Mouse (Mus musculus): Measurements from ENCODE around the gene Eprs. TPM values are rescaled to one million over a fixed set of nuclear protein-coding genes. Genes with fewer than 3 reads are reported as not detected.

Eprs gene
- polyA plus RNA-seq, 1 experiment from 2014 or later, result 46.6 TPM

DNA sequence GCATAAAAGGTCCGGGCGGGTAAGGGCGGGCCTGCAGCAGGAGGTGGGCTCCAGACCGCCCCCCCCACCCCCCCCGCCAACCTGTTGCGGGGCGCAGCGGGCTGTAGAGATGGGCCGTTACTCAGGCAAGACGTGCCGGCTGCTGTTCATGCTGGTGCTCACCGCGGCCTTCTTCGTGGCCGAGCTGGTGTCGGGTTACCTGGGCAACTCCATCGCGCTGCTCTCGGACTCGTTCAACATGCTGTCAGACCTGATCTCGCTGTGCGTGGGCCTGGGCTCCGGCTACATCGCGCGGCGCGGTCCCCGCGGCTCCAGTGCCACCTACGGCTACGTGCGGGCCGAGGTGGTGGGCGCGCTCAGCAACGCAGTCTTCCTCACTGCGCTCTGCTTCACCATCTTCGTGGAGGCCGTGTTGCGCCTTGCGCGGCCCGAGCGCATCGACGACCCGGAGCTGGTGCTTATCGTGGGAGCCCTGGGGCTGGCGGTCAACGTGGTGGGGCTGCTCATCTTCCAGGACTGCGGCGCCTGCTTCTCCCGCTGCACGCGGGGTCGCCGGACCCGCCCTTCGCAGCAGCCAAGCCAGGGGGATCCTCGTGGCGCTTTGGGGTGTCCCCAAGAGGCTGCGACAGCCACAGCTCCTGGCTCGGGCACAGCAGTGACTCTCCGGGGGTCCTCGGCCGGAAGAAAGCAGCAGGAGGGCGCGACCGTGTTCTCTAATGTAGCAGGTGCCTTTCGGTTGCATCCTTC, 92.3 kb downstream of the Eprs start:
- DNase-seq (ENCODE audit: low spot score) (no peak), ATAC-seq (0 out of 2 replicates have a peak, but pooled peaks have one; percentile 8)
- H3K9ac ChIP-seq (replicated peaks; ENCODE audit: low read depth), result no peak overlapping the region

DNA sequence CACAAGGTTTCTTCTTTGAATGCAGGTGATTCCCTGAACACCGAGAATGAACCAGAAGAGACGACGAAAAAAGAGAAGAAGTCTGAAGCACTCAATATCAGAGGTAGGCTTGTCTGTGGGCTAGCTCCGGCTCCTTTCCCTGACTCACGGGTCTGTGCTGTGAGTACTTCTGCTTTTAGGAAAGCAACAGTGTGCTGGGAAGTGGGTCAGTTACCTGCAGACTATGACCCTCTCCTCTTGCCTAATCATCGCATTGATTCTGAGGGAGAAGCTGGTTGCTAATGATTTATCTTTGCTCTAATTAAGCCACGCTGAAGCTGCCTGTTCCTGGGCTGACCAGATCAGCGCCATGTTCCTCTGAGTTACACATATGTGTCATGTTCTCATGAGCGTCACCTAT, 93.5 kb downstream of the Eprs start:
- WGBS, result 80% methylated on average over 9 of the region's 9 CpGs

More for the DNA sequence above, 92.3 kb downstream of the Eprs start:
- Histone ChIP-seq H3K4me3 (ENCODE audit: low read depth, low read length) (peak overlapping the region; percentile 35), H3K4me2 (replicated peaks; ENCODE audit: low read depth, low read length) (peak overlapping the region; percentile 57), H3K9me3 (ENCODE audit: low read length) (no peaks in the 10 kb centered on the region), H3K27ac (ENCODE audit: low read length) (no peak overlapping the region), H3K27me3 (replicated peaks; ENCODE audit: insufficient read depth, low read length) (peaks cover 26% of the 10 kb centered on the region), H3K4me1 (ENCODE audit: insufficient read depth, low read depth, low read length) (0 out of 2 replicates have a peak, but pooled peaks cover 4% of the 10 kb centered on the region), H3K36me3 (ENCODE audit: insufficient read depth, low read length) (no peaks in the 10 kb centered on the region)
- TF ChIP-seq CTCF (IDR thresholded peaks at IDR 0.05), result no peak
- TF ChIP-seq EP300 (IDR thresholded peaks at IDR 0.05), result no peak
- under 1% methylated on average over 63 of the region's 71 CpGs for WGBS

DNA sequence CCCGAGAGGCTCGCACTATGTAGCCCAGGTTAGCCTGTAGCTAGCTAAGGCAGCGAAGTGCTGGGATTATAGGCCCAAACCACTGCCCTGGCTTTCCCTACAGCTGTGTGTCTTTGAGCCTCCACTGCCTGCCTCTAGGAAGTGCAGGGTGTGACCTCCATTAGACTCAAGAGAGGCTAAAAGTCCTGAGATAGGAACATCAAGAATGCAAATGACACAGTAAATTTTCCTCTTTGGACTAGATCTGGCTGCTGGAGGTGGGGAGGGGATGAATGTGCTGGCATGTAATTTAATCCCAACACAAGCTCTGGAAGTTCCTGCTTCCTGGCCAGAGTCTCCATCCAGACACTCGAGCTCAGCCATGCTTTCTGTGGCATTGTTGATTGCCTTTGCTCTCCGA, 97.3 kb downstream of the Eprs start:
- H3K27me3 ChIP-seq (replicated peaks; ENCODE audit: insufficient read depth, low read length), result peaks cover 18% of the 10 kb centered on the region
- no peak overlapping the region for H3K4me3 ChIP-seq (ENCODE audit: low read depth, low read length)
- 0 out of 2 replicates have a peak, but pooled peaks cover 2% of the 10 kb centered on the region for H3K4me1 ChIP-seq (ENCODE audit: insufficient read depth, low read depth, low read length)
- DNase-seq (ENCODE audit: low spot score) (no peak), ATAC-seq (no peak)
- H3K9me3 ChIP-seq (ENCODE audit: low read length), result no peaks in the 10 kb centered on the region
- WGBS, result 79% methylated on average over 5 of the region's 5 CpGs
- no peaks in the 10 kb centered on the region for H3K36me3 ChIP-seq (ENCODE audit: insufficient read depth, low read length)
- H3K9ac ChIP-seq (replicated peaks; ENCODE audit: low read depth), result no peak overlapping the region
- no peak overlapping the region for H3K27ac ChIP-seq (ENCODE audit: low read length)
- TF ChIP-seq EP300 (IDR thresholded peaks at IDR 0.05) (no peak), CTCF (IDR thresholded peaks at IDR 0.05) (no peak)
- no peak overlapping the region for H3K4me2 ChIP-seq (replicated peaks; ENCODE audit: low read depth, low read length)

More for the DNA sequence above, 93.5 kb downstream of the Eprs start:
- no peak for TF ChIP-seq CTCF (IDR thresholded peaks at IDR 0.05)
- no peak for TF ChIP-seq EP300 (IDR thresholded peaks at IDR 0.05)
- Histone ChIP-seq H3K4me1 (ENCODE audit: insufficient read depth, low read depth, low read length) (0 out of 2 replicates have a peak, but pooled peaks cover 4% of the 10 kb centered on the region), H3K4me3 (ENCODE audit: low read depth, low read length) (no peak overlapping the region), H3K9me3 (ENCODE audit: low read length) (no peaks in the 10 kb centered on the region), H3K9ac (replicated peaks; ENCODE audit: low read depth) (no peak overlapping the region), H3K4me2 (replicated peaks; ENCODE audit: low read depth, low read length) (no peak overlapping the region), H3K36me3 (ENCODE audit: insufficient read depth, low read length) (no peaks in the 10 kb centered on the region), H3K27ac (ENCODE audit: low read length) (no peak overlapping the region), H3K27me3 (replicated peaks; ENCODE audit: insufficient read depth, low read length) (peaks cover 26% of the 10 kb centered on the region)
- ATAC-seq (no peak), DNase-seq (ENCODE audit: low spot score) (no peak)

DNA sequence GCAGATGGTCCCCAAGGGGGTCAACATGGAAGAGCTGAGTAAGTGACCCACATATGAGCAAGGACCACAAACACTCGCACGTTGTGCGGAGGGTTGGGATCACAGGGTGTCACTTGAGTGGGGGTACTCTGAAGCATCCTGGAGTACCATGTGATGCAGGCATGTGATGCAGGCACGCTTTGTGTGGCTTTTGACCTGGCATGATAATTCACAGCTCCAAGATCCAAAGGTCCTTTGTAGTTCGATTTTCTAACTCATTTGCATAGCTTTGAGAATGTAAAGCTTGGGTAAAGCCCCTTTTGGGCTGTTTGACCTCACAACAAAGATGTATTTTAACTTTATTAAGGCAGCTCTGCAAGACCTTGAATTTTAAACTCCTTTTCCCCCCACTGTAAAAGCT, 100.0 kb downstream of the Eprs start:
- H3K9ac ChIP-seq (replicated peaks; ENCODE audit: low read depth), result no peak overlapping the region
- H3K27ac ChIP-seq (ENCODE audit: low read length), result no peak overlapping the region
- DNase-seq (ENCODE audit: low spot score) (no peak), ATAC-seq (no peak)
- no peaks in the 10 kb centered on the region for H3K27me3 ChIP-seq (replicated peaks; ENCODE audit: insufficient read depth, low read length)
- no peaks in the 10 kb centered on the region for H3K4me1 ChIP-seq (ENCODE audit: insufficient read depth, low read depth, low read length)
- no peaks in the 10 kb centered on the region for H3K9me3 ChIP-seq (ENCODE audit: low read length)
- no peak overlapping the region for H3K4me2 ChIP-seq (replicated peaks; ENCODE audit: low read depth, low read length)
- H3K4me3 ChIP-seq (ENCODE audit: low read depth, low read length), result no peak overlapping the region
- no peak for TF ChIP-seq EP300 (IDR thresholded peaks at IDR 0.05)
- no peak for TF ChIP-seq CTCF (IDR thresholded peaks at IDR 0.05)
- 51% methylated on average over 5 of the region's 5 CpGs for WGBS
- no peaks in the 10 kb centered on the region for H3K36me3 ChIP-seq (ENCODE audit: insufficient read depth, low read length)

DNA sequence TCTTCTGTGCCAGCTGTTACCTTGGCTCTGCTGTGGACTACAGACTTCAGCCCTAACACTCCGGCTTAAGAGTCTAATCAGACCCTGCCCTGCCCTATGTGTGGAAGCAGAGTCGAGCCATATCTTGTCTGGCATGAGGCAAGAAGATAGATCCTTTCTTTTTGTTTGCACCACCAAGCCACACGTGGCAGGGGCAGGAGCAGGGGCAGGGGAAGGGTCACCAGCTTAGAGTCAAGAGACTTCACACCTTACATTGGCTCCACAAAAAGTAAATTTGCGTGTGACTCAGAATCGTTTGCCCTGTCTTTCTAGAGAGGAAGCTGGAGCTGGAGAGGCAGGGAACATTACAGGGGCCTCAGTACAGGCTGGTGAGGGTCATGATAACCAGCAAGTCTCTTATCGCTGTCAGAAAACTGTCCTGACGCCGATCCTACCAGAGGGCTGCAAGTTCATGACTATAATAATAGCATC, 106.7 kb downstream of the Eprs start:
- ATAC-seq (no peak), DNase-seq (ENCODE audit: low spot score) (no peak)
- H3K4me1 ChIP-seq (ENCODE audit: insufficient read depth, low read depth, low read length), result no peaks in the 10 kb centered on the region
- H3K4me3 ChIP-seq (ENCODE audit: low read depth, low read length), result no peak overlapping the region
- H3K27ac ChIP-seq (ENCODE audit: low read length), result no peak overlapping the region
- H3K4me2 ChIP-seq (replicated peaks; ENCODE audit: low read depth, low read length), result no peak overlapping the region
- no peaks in the 10 kb centered on the region for H3K36me3 ChIP-seq (ENCODE audit: insufficient read depth, low read length)
- TF ChIP-seq CTCF (IDR thresholded peaks at IDR 0.05) (no peak), EP300 (IDR thresholded peaks at IDR 0.05) (no peak)
- no peaks in the 10 kb centered on the region for H3K27me3 ChIP-seq (replicated peaks; ENCODE audit: insufficient read depth, low read length)
- H3K9ac ChIP-seq (replicated peaks; ENCODE audit: low read depth), result no peak overlapping the region
- WGBS, result 51% methylated on average over 8 of the region's 8 CpGs
- no peaks in the 10 kb centered on the region for H3K9me3 ChIP-seq (ENCODE audit: low read length)

DNA sequence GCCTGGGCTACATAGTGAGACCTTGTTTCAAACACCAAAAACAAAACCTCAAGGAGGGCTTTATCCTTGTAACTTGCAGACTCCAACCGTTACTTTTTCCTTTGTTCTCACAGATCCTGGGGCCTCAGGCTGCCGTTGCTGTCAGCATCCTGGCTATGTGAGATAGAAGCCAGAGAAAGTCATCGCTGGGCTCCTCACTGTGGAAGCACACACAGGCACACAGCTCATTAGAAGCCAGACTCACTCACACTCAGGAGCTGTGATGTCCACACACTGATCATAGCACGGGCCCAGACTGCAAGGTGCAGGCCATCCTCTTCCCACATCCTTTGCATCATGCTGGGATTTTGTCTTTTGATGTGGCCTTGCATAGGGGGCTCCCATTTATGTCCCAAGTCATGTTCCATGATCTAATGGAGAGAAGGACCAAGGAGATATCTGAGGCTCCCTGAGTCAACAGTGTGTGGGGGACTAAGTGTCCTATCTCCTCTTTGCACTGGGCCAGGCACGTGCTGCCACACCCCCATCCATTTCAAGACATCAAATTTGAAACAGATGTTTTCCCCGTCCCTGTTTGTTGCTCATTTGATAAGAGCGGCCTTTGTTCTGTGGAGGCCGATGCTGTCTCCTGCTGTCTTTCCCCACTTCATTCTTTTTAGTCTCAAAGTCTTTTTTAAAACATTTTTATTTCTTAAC, 109.3 kb downstream of the Eprs start:
- Histone ChIP-seq H3K4me2 (replicated peaks; ENCODE audit: low read depth, low read length) (no peak overlapping the region), H3K27me3 (replicated peaks; ENCODE audit: insufficient read depth, low read length) (no peaks in the 10 kb centered on the region), H3K9me3 (ENCODE audit: low read length) (no peaks in the 10 kb centered on the region), H3K36me3 (ENCODE audit: insufficient read depth, low read length) (no peaks in the 10 kb centered on the region), H3K4me1 (ENCODE audit: insufficient read depth, low read depth, low read length) (no peaks in the 10 kb centered on the region), H3K27ac (ENCODE audit: low read length) (no peak overlapping the region), H3K4me3 (ENCODE audit: low read depth, low read length) (no peak overlapping the region), H3K9ac (replicated peaks; ENCODE audit: low read depth) (no peak overlapping the region)
- ATAC-seq, result no peak; the same call in 1 of the 2 replicates
- 48% methylated on average over 8 of the region's 8 CpGs for WGBS
- no peak for DNase-seq (ENCODE audit: low spot score)
- TF ChIP-seq CTCF (IDR thresholded peaks at IDR 0.05) (no peak), EP300 (IDR thresholded peaks at IDR 0.05) (no peak)

All from lung, postnatal 0 days (tissue).